Mouse (Mus musculus) limb, embryonic 14.5 days (tissue): Measurements from ENCODE around the gene Eif2b5. TPM values are rescaled to one million over a fixed set of nuclear protein-coding genes. Genes with fewer than 3 reads are reported as not detected.

Experiments used
- ATAC-seq: fragments of 200-750 bp; cut with Nextera tagmentation; 2 replicates; pipeline ENCODE4 v1.8.0; 2017; ENCODE audit warnings: low read depth, moderate number of reproducible peaks, moderate TSS enrichment; ENCODE audit not compliant: low FRiP score
- DNase-seq: peaks from one replicate; pipeline ENCODE4 v3.0.0-alpha.2; 2015; ENCODE audit warnings: low spot score
- H3K27ac ChIP-seq: fragments of 300-500 bp; sonication (generic); replicated peaks from 2 replicates; pipeline ENCODE4 v1.5.1; 2014; ENCODE audit warnings: low read depth, mild to moderate bottlenecking, low read length, moderate library complexity, mixed read lengths
- H3K27me3 ChIP-seq: fragments of 300-500 bp; sonication (generic); 2 replicates; pipeline ENCODE4 v1.6.1; 2014; ENCODE audit warnings: low read length, mixed read lengths; ENCODE audit not compliant: control insufficient read depth, insufficient read depth
- H3K36me3 ChIP-seq: fragments of 300-500 bp; sonication (generic); 2 replicates; pipeline ENCODE4 v1.6.1; 2014; ENCODE audit warnings: mild to moderate bottlenecking, low read length, moderate library complexity, mixed read lengths; ENCODE audit not compliant: control insufficient read depth, insufficient read depth
- H3K4me1 ChIP-seq: fragments of 300-500 bp; sonication (generic); 2 replicates; pipeline ENCODE4 v1.6.1; 2014; ENCODE audit warnings: antibody characterized with exemption, low read length, mixed read lengths; ENCODE audit not compliant: control insufficient read depth, insufficient read depth
- H3K4me2 ChIP-seq: fragments of 300-500 bp; sonication (generic); replicated peaks from 2 replicates; pipeline ENCODE4 v1.6.1; 2014; ENCODE audit warnings: low read depth, mild to moderate bottlenecking, low read length, moderate library complexity; ENCODE audit not compliant: severe bottlenecking
- H3K4me3 ChIP-seq: fragments of 300-500 bp; sonication (generic); replicated peaks from 2 replicates; pipeline ENCODE4 v1.5.1; 2014; ENCODE audit warnings: low read length
- H3K9ac ChIP-seq: fragments of 300-500 bp; sonication (generic); 2 replicates; pipeline ENCODE4 v1.6.1; 2014; ENCODE audit warnings: mild to moderate bottlenecking, low read depth, low read length, moderate library complexity; ENCODE audit not compliant: severe bottlenecking
- H3K9me3 ChIP-seq: fragments of 300-500 bp; sonication (generic); 2 replicates; pipeline ENCODE4 v1.6.1; 2016; ENCODE audit warnings: low read length; ENCODE audit not compliant: control insufficient read depth
- POLR2A ChIP-seq: fragments of 200-500 bp; IDR thresholded peaks from 2 replicates; pipeline ENCODE4 v1.8.0; 2012; ENCODE audit warnings: inconsistent platforms, mild to moderate bottlenecking, moderate library complexity, borderline replicate concordance; ENCODE audit not compliant: insufficient read depth, insufficient read length; ENCODE audit errors: extremely low read depth
- WGBS: fragments of 180-500 bp; shearing (Covaris S2); extraction: QIAGEN DNeasy Blood & Tissue Kit; methylation state at CpG from one replicate; pipeline ENCODE4 v1.1.7; 2014; 5-methylcytosine and 5-hydroxymethylcytosine counted together
- polyA plus RNA-seq, 2 experiments: library from polyadenylated mRNA; depleted of rRNA in 1 of 2; stranded (reverse) in 1 of 2; unstranded in 1 of 2; fragments of >200 nt; fragmentation: Nextera tagmentation in 1 of 2; extraction: Ambion mirVana in 1 of 2; gene quantifications; 2 replicates each; pipeline versions ENCODE4 v1.2.1 to v1.2.3; 2012 to 2014

Gene Eif2b5
- polyA plus RNA-seq, 2 experiments, result 45.1 to 90.6 TPM

GRCm38 (mm10) chr16:20529375-20529774, 30.8 kb downstream of the Eif2b5 start:
- peaks cover 86% of the 10 kb centered on the region for H3K36me3 ChIP-seq

DNA sequence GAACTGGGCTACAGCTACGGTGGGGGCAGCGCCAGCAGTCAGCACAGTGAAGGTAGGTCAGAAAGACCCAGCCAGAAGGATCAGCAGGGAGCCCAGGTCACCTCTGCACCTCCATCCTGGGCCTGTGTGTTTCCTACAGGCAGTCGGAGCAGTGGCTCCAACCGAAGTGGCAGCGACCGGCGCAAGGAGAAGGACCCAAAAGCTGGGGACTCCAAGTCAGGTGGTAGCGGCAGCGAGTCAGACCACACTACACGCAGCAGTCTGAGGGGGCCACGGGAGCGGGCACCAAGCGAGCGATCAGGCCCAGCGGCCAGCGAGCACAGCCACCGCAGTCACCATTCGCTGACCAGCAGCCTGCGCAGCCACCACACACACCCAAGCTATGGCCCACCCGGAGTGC, 32.3 kb downstream of the Eif2b5 start:
- Histone ChIP-seq H3K27me3 (no peaks in the 10 kb centered on the region), H3K4me1 (peaks cover under 1% of the 10 kb centered on the region; the same call in 1 of the 2 replicates), H3K27ac (no peak overlapping the region), H3K9me3 (no peaks in the 10 kb centered on the region), H3K9ac (no peak overlapping the region), H3K4me2 (no peak overlapping the region), H3K36me3 (peaks cover 72% of the 10 kb centered on the region), H3K4me3 (no peak overlapping the region)
- TF ChIP-seq POLR2A, result no peak
- ATAC-seq (no peak), DNase-seq (no peak)
- WGBS, result 97% methylated on average over 20 of the region's 20 CpGs

More at GRCm38 (mm10) chr16:20529375-20529774, 30.8 kb downstream of the Eif2b5 start:
- DNase-seq (no peak), ATAC-seq (no peak)
- no peaks in the 10 kb centered on the region for H3K27me3 ChIP-seq
- WGBS, result 92% methylated on average over 1 of the region's 1 CpGs
- H3K27ac ChIP-seq, result no peak overlapping the region
- no peak for TF ChIP-seq POLR2A
- no peak overlapping the region for H3K4me3 ChIP-seq
- no peak overlapping the region for H3K9ac ChIP-seq
- no peak overlapping the region for H3K4me2 ChIP-seq
- H3K9me3 ChIP-seq, result no peaks in the 10 kb centered on the region
- H3K4me1 ChIP-seq, result no peaks in the 10 kb centered on the region

DNA sequence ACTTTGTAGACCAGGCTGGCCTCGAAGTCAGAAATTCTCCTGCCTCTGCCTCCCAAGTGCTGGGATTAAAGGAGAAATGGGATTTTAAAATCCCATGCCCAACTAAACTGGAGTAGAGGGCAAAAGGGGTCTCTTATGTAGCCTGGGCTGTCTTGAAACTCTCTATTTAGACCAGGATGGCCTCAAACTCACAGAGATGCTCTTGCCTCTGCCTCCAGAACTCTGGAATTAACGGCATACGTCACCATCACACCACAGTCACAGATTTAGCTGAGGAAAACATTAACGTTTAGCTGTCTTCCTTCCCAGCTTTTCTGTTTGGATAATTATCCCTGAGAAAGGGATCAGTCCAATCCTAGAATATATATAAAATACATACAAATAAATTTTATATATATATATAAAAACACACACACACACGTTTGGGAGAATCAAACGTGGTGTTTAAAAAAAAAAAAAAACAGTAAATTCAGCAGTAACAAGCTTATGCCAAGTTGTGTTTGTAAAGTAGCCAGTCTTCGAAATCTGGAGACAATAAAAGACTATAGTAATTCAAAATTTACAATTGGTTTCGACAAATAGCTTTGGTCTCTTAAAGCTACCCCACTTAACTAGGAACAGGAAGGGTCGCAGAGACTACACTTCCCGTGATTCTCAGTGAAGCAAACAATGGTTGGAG, 36.1 kb downstream of the Eif2b5 start:
- Histone ChIP-seq H3K4me3 (peak overlapping the region; percentile 93), H3K36me3 (peaks cover 53% of the 10 kb centered on the region), H3K9me3 (no peaks in the 10 kb centered on the region), H3K27me3 (no peaks in the 10 kb centered on the region), H3K9ac (no peak overlapping the region), H3K4me1 (peaks cover 19% of the 10 kb centered on the region), H3K4me2 (no peak overlapping the region), H3K27ac (no peak overlapping the region)
- WGBS, result 41% methylated on average over 10 of the region's 10 CpGs
- no peak for DNase-seq
- TF ChIP-seq POLR2A, result no peak
- ATAC-seq, result no peak

DNA sequence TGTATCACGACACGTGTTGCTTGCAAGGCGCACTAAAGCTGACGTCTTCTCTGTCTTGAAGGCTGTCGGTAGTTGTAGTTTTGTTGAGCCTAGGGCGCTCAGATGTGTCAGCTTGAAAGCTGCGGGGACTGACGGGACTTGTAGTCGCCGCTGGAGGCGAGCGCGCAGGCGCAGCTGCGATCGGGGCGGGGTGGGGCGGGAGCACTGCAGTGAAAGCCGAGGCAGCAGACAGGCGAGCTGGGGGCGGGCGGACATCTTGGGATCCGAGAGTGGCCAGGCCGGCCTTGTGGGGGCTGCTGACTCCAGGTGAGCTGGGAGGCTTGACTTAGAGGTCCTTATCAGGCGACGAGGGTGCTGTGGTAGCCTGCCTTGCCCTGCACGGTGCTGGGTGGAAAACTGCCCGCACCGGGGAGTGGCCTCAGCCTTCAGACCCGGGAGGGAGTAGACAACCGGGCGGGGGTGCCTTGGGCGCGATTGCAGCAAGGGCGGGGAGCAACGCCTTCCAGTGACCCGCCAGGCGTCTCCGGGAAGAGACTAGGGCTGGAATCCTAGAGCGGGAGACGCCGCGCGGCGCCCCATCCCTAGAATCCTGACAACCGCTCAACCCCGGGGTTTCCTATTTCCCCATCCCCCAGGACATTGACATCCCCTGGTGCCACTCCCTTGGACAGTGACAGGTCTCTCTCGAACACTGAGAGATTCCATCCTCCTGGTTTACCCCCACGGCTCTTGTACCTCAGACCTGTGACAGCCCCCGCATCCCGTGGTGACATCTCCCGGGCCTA, 36.9 kb downstream of the Eif2b5 start, which contains the start of gene Ap2m1:
Gene Ap2m1 (plus strand): TSS at position 183 of the 785 bp plus-strand sequence.
- peak within 1 kb of the TSS; percentile 93 for H3K4me3 ChIP-seq
- H3K4me2 ChIP-seq, result peak within 1 kb of the TSS; percentile 88
- DNase-seq (peak; percentile 98), ATAC-seq (peak; percentile 98)
- H3K9ac ChIP-seq, result peak within 1 kb of the TSS; percentile 92
- peak within 1 kb of the TSS; percentile 65 for H3K27ac ChIP-seq
- TF ChIP-seq POLR2A, result 0 out of 2 replicates have a peak, but pooled peaks have one; percentile 58
- WGBS, result under 1% methylated on average over 50 of the region's 52 CpGs
- H3K4me1 ChIP-seq, result peaks cover 19% of the 10 kb centered on the region
- H3K9me3 ChIP-seq, result no peaks in the 10 kb centered on the region
- H3K27me3 ChIP-seq, result no peaks in the 10 kb centered on the region
- peaks cover 53% of the 10 kb centered on the region for H3K36me3 ChIP-seq

- H3K27ac ChIP-seq, result peak overlapping the region; percentile 26; the same call in 1 of the 2 replicates
- no peaks in the 10 kb centered on the region for H3K9me3 ChIP-seq
- DNase-seq, result no peak
- whole genome bisulfite sequencing, result 31% methylated on average over 9 of the region's 9 CpGs
- peak overlapping the region; percentile 92 for H3K9ac ChIP-seq
- no peak for TF ChIP-seq POLR2A
- peaks cover 53% of the 10 kb centered on the region for H3K36me3 ChIP-seq
- peak overlapping the region; percentile 88 for H3K4me2 ChIP-seq
- no peaks in the 10 kb centered on the region for H3K27me3 ChIP-seq
- peaks cover 19% of the 10 kb centered on the region for H3K4me1 ChIP-seq
- peak overlapping the region; percentile 93 for H3K4me3 ChIP-seq
- ATAC-seq, result no peak
Observed at GRCm38 (mm10) chr16:20536081-20536665, 37.6 kb downstream of the Eif2b5 start.
